Mouse (Mus musculus) CH12.LX (cell line): ENCODE measurements at regions not wholly inside any gene's neighbourhood (a gene's known extent, or its start where the extent isn't known, plus 50 kb on each side); places are given as distances from the start of the nearest gene placed in this dataset.

Experiments
- DNase-seq: peaks from one replicate; pipeline ENCODE4 v3.0.0-alpha.2; 2013; ENCODE audit errors: extremely low read depth
- H3K27ac ChIP-seq: 2 replicates; pipeline ENCODE4 v1.5.1; 2012; ENCODE audit warnings: low read depth, mild to moderate bottlenecking, control low read depth, moderate library complexity; ENCODE audit not compliant: insufficient read depth
- H3K27me3 ChIP-seq: replicated peaks from 2 replicates; pipeline ENCODE3; 2012; ENCODE audit warnings: inconsistent platforms
- H3K36me3 ChIP-seq, 2 experiments: replicated peaks in 1 of 2; 2 replicates each; pipeline versions ENCODE3 to v1.6.1; 2012; ENCODE audit warnings: inconsistent platforms in 1 of 2, low read length in 1 of 2, mild to moderate bottlenecking in 1 of 2, mixed read lengths in 1 of 2, moderate library complexity in 1 of 2; ENCODE audit not compliant: control insufficient read depth in 1 of 2, insufficient read depth in 1 of 2
- H3K4me1 ChIP-seq, 2 experiments: 2 replicates each; pipeline ENCODE4 v1.6.1; 2012; ENCODE audit warnings: inconsistent platforms in 1 of 2, moderate library complexity in 1 of 2; ENCODE audit not compliant: insufficient read depth in 2 of 2, control insufficient read depth in 1 of 2
- H3K4me2 ChIP-seq: 2 replicates; pipeline ENCODE4 v1.6.1; 2012; ENCODE audit warnings: low read depth, mild to moderate bottlenecking, control low read depth; ENCODE audit not compliant: poor library complexity, insufficient read depth, severe bottlenecking
- H3K4me3 ChIP-seq, 3 experiments: fragments of 150-350 bp in 1 of 3; sonication (generic) in 1 of 3; replicated peaks in 1 of 3; 2 replicates each; pipeline versions ENCODE3 to v1.5.1; 2011 to 2012; ENCODE audit warnings: low read depth in 2 of 3, low read length in 2 of 3, mild to moderate bottlenecking in 2 of 3, moderate library complexity in 2 of 3, control low read depth in 1 of 3, improper control_type of control experiment in 1 of 3, inconsistent platforms in 1 of 3, mixed read lengths in 1 of 3; ENCODE audit not compliant: poor library complexity in 1 of 3
- H3K79me2 ChIP-seq: replicated peaks from 2 replicates; pipeline ENCODE4 v1.6.1; 2012; ENCODE audit warnings: mild to moderate bottlenecking, moderate library complexity; ENCODE audit not compliant: control insufficient read depth, poor library complexity, insufficient read depth, severe bottlenecking; ENCODE audit errors: extremely low read depth
- H3K9ac ChIP-seq: 2 replicates; pipeline ENCODE4 v1.6.1; 2012; ENCODE audit warnings: low read depth, mild to moderate bottlenecking, control low read depth, moderate library complexity; ENCODE audit not compliant: insufficient read depth
- H3K9me3 ChIP-seq: replicated peaks from 2 replicates; pipeline ENCODE3; 2012; ENCODE audit warnings: low read length, inconsistent platforms, mixed read lengths
- BHLHE40 ChIP-seq: IDR thresholded peaks from 2 replicates; pipeline ENCODE4 v1.6.1; 2011; ENCODE audit warnings: mild to moderate bottlenecking, low read depth, low read length, improper control_type of control experiment
- CHD1 ChIP-seq: IDR thresholded peaks from 2 replicates; pipeline ENCODE4 v1.6.1; 2012; ENCODE audit warnings: low read depth, low read length, improper control_type of control experiment, inconsistent platforms
- E2F4 ChIP-seq: IDR thresholded peaks from 2 replicates; pipeline ENCODE4 v1.6.1; 2011; ENCODE audit warnings: low read depth, low read length, improper control_type of control experiment; ENCODE audit not compliant: insufficient replicate concordance
- ELF1 ChIP-seq: IDR thresholded peaks from 2 replicates; pipeline ENCODE4 v1.6.1; 2014; ENCODE audit warnings: low read depth, mild to moderate bottlenecking, inconsistent platforms, low read length, improper control_type of control experiment
- EP300 ChIP-seq: IDR thresholded peaks from 2 replicates; pipeline ENCODE4 v1.6.1; 2011; ENCODE audit warnings: low read length, improper control_type of control experiment
- GABPA ChIP-seq: IDR thresholded peaks from 2 replicates; pipeline ENCODE4 v1.6.1; 2012; ENCODE audit warnings: low read depth, low read length, improper control_type of control experiment, inconsistent platforms; ENCODE audit not compliant: insufficient replicate concordance
- IRF4 ChIP-seq: IDR thresholded peaks from 2 replicates; pipeline ENCODE4 v1.6.1; 2014; ENCODE audit warnings: low read depth, mild to moderate bottlenecking, inconsistent platforms, low read length, improper control_type of control experiment
- KAT2A ChIP-seq: IDR thresholded peaks from 2 replicates; pipeline ENCODE4 v1.6.1; 2012; ENCODE audit warnings: low read length, improper control_type of control experiment, inconsistent platforms; ENCODE audit not compliant: insufficient replicate concordance
- MAX ChIP-seq: IDR thresholded peaks from 2 replicates; pipeline ENCODE4 v1.6.1; 2011; ENCODE audit warnings: low read length, improper control_type of control experiment
- NRF1 ChIP-seq: IDR thresholded peaks from 2 replicates; pipeline ENCODE4 v1.6.1; 2014; ENCODE audit warnings: low read depth, mild to moderate bottlenecking, inconsistent platforms, low read length, improper control_type of control experiment, moderate library complexity
- POLR2A ChIP-seq: IDR thresholded peaks from 2 replicates; pipeline ENCODE4 v1.6.1; 2011; ENCODE audit warnings: low read depth, mild to moderate bottlenecking, improper control_type of control experiment, low read length
- POLR2AphosphoS2 ChIP-seq: IDR thresholded peaks from 2 replicates; pipeline ENCODE4 v1.6.1; 2011; ENCODE audit warnings: low read depth, low read length, improper control_type of control experiment
- RCOR1 ChIP-seq: conservative IDR thresholded peaks from 2 replicates; pipeline ENCODE4 v1.6.1; 2012; ENCODE audit warnings: low read depth, mild to moderate bottlenecking, inconsistent platforms, low read length, improper control_type of control experiment
- ZKSCAN1 ChIP-seq: IDR thresholded peaks from 2 replicates; pipeline ENCODE4 v1.6.1; 2012; ENCODE audit warnings: low read depth, inconsistent platforms, low read length, improper control_type of control experiment, borderline replicate concordance
- ZMIZ1 ChIP-seq: IDR thresholded peaks from 2 replicates; pipeline ENCODE4 v1.6.1; 2012; ENCODE audit warnings: low read depth, mild to moderate bottlenecking, inconsistent platforms, low read length, improper control_type of control experiment
- ZNF384 ChIP-seq: IDR thresholded peaks from 2 replicates; pipeline ENCODE4 v1.6.1; 2012; ENCODE audit warnings: low read depth, low read length, improper control_type of control experiment, inconsistent platforms
- dilution Hi-C: fragments of 300-500 bp; cut with MboI; formaldehyde crosslinking; loops from 2 replicates; pipeline ENCODE4 v1.14.3; 2020; ENCODE audit warnings: low sequenced_read_pairs; ENCODE audit not compliant: extremely low pct_unique_long_range_greater_than_20kb, extremely low pct_ligation_motif_present
- in situ Hi-C: fragments of 300-500 bp; cut with MboI; formaldehyde crosslinking; loops from 3 replicates; pipeline ENCODE4 v1.14.3; 2019; ENCODE audit warnings: low sequenced_read_pairs, low pct_ligation_motif_present, low pct_unique_long_range_greater_than_20kb, mixed read lengths

- Histone ChIP-seq H3K4me2 (no peak overlapping the region), H3K4me3 (no peak overlapping the region), H3K9me3 (peaks cover 86% of the 10 kb centered on the region), H3K36me3 (no peaks in the 10 kb centered on the region), H3K9ac (no peak overlapping the region), H3K79me2 (no peaks in the 10 kb centered on the region), H3K27ac (no peak overlapping the region), H3K27me3 (no peaks in the 10 kb centered on the region), H3K4me1 (no peaks in the 10 kb centered on the region)
- no peak for TF ChIP-seq MAX
- dilution Hi-C loops, result no loop called here
- in situ Hi-C loops, result no loop called here
- no peak for DNase-seq
Measured at GRCm38 (mm10) chr5:119315149-119315548, 355.3 kb upstream of the Tbx3 start.

GRCm38 (mm10) chr5:119317617-119318016, 352.9 kb upstream of the Tbx3 start:
- H3K27me3 ChIP-seq, result no peaks in the 10 kb centered on the region
- dilution Hi-C loops (no loop called here), in situ Hi-C loops (no loop called here)
- TF ChIP-seq NRF1 (no peak), CHD1 (no peak), POLR2A (no peak), ZNF384 (no peak), POLR2AphosphoS2 (no peak), ZKSCAN1 (no peak), RCOR1 (no peak), BHLHE40 (no peak)
- H3K4me1 ChIP-seq, result no peaks in the 10 kb centered on the region; a peak in 1 of 4 replicates
- H3K9ac ChIP-seq, result no peak overlapping the region
- H3K27ac ChIP-seq, result no peak overlapping the region
- H3K79me2 ChIP-seq, result no peaks in the 10 kb centered on the region
- H3K36me3 ChIP-seq, result no peaks in the 10 kb centered on the region
- peaks cover 88% of the 10 kb centered on the region for H3K9me3 ChIP-seq
- no peak overlapping the region for H3K4me2 ChIP-seq
- no peak for DNase-seq
- H3K4me3 ChIP-seq, result no peak overlapping the region

GRCm38 (mm10) chr5:119321368-119322144, 348.9 kb upstream of the Tbx3 start:
- DNase-seq, result no peak
- TF ChIP-seq EP300, result no peak
- TF ChIP-seq E2F4, result no peak
- TF ChIP-seq ZMIZ1, result no peak
- TF ChIP-seq GABPA, result no peak
- no peak for TF ChIP-seq IRF4
- TF ChIP-seq ELF1, result no peak
- no peak for TF ChIP-seq KAT2A
- Histone ChIP-seq H3K36me3 (no peaks in the 10 kb centered on the region), H3K27me3 (no peaks in the 10 kb centered on the region), H3K9me3 (peaks cover 93% of the 10 kb centered on the region), H3K4me3 (no peak overlapping the region), H3K79me2 (no peaks in the 10 kb centered on the region), H3K4me2 (no peak overlapping the region), H3K4me1 (no peaks in the 10 kb centered on the region; a peak in 1 of 4 replicates), H3K9ac (no peak overlapping the region), H3K27ac (no peak overlapping the region)
- dilution Hi-C loops, result no loop called here
- in situ Hi-C loops, result no loop called here
